Mouse (Mus musculus) cerebellum, adult 9-11 months (tissue): ENCODE data around the gene Cactin.

Experiments used
- DNase-seq: peaks from one replicate; pipeline ENCODE4 v3.0.0; 2022

Gene Cactin

DNA sequence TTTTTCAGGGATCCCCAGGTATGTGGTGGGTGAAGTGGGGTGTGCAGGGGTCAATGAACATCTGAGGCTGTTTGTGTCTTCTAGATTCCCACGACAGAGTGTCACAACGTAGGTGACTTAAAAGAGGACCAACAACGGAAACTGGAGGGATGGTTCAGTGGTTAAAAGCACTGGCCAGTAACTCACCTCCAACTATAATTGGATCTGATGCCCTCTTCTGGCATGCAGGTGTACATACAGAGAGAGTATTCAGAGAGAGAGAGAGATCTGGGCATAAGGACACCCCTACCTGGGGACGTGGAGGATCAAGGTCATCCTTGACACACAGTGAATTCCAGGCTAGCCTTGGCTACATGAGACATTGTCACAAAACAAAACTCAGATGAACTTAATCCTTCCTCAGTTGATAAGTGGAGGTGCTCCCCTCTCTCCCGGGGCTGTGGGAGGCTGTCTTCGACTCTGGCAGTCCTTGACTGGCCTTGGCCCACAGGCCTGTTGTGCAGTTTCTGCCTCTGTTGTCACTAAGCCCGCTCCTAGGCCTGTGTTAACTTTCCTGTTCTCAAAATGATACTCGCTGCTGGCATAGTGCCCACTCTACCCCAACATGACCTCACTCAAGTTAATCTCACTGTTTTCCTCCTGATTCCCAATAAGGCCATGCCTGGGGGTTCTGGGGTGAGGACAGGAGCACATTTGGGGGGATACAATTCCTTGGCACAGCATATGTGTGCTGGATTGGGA lies 23.7 kb downstream of the Cactin start:
- DNase-seq: peak; percentile 36

DNA sequence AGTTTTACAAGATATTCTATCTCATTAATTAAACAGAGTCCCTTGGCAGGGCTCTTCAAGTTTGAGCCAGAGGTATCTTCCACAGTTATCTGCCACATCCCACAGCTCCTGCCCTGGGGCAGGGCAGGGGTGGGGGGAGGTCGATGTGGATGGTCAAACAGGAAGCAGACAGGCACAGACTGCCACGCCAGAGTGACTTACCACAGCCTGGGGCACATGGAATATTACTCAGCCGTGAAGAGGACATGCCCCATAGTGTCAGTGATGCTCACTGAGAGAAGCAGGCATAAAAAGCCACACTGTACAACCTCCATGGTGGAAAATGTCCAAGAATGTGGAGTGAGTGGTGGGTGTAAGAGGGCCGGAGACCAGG lies 24.2 kb downstream of the Cactin start:
- peak; percentile 35 for DNase-seq

DNA sequence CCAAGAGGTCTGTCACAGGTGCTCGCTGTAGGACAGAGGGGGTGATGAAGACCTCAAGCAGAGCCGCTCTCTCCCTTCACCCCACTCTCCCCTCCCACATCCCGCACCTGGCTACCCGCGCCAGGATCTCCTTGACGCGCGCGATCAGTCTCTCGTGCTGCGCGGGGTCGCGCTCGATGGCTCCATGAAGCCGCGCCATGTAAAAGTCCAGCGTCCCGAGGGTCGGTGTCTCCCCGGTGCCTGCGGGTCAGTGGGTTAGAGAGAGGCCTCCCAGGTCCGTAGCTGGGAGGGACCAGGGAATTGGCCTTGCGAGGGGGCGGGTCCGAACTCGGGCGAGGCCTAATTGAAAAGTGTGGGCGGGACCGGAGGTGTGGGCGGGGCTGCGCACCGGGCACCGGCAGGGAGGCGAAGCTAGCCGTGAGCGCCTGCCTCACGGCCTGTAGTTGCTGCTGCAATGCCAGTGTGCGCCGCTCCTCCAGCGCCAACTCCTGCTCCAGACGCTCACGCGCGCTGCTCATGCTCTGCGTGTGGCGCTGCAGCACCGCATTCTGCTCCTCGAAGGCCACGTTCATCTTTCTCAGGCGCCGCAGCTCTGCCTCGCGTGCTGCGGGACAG lies 25.7 kb downstream of the Cactin start:
- DNase-seq: peak; percentile 46

DNA sequence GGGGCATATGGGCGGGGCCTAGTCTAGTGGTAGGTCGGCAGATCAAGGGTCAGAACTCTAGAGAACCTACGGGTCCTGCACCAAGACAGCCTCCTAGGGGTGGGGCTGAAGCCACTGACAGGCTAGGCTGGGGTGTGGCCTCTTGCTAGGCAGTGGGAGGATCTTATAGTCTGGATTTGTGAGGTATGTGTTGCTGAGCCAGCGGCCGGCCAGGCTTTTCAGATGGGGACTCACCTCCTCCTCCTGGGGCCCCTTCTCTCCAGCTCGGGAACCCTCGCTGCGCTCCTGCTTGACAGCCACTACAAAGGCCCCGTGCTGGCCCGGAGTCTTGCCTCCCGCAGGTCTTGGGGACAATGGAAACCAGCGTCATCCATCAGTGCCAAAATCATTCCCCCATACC lies 28.2 kb downstream of the Cactin start:
- no peak for DNase-seq

DNA sequence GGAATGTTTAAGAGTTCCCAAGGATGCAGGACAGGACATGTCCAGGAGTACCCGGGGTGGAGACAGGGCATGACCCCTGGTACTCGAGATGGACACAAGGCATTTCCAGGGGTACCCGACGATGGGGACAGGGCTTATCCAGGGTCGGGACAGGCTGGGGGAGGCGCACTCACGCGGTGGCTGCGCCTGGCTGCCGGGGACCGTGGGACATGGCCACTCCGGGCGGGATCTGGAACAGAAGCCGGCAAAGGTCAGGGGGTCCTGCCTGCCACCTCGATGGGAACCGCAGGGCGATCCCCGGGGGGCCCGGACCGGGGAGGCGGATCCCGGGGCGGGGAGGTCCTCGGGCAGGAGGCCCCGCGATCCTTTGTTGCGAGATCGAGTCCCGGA lies 29.1 kb downstream of the Cactin start:
- no peak for DNase-seq

DNA sequence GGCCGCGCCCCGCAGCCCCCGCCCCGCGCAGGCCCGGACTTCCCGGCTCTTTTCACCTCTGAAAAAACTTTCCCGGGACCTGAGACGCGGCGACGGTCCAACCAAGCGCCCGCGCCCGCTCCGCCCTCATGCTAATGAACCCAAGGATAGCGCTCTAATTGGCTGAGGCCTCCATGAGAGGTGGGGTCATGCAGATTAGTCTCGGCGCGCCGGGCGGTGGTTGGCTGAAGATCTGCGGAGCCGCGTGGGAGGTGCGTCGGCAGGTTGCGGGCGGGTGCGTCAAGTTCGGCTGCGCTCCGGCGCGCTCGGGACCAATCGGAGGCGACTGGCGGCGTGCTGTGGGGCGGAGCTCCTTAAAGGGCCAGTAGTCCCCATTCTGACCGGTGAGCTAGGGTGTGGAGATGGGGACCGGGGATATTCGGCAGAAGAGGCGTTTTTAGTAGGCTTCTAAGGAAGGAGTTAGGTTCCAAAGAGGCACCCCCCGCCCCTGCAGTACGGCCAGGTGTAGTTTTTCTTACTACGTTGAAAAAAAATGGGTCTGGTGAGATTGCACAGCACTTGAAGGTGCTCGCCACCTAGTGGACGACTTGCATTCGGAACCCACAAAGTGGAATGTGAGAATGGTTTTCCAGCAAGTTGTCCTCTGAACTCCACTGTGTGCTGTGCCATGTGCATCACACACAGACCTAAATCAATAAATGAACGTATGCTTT lies 29.6 kb downstream of the Cactin start, which contains the start of gene Hmg20b:
TSS of gene Hmg20b (minus strand) at position 130 of the 713 bp plus-strand sequence.
- DNase-seq: peak; percentile 99

DNA sequence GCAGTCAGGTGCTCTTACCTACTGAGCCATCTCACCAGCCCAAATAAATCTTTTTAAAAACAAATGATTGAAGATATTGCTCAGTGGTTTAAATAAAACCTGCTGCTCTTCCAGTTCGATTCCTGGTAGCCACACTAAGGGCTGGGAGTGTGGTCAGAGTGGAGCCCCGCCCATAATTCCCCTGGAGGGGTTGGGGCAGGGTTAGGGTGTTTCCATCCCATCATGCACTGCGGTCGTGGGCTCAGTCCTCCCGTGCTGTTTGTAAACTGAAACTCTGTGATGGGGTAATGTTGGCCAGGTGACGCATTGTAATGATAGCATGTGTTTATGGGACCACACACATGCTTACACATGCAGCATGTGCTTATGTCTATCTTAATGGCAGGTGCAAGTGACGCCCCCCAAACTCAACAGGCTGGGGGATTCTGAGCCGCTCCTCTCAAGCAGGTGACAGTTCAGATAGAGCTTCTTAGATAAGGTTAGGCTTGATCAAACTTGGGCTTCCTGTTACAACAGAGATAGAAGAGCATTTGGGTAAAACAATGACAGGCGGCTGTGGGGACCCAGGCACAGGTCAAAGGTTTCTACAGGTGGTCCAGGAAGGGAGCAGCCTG lies 30.9 kb downstream of the Cactin start:
- peak; percentile 50 for DNase-seq

DNA sequence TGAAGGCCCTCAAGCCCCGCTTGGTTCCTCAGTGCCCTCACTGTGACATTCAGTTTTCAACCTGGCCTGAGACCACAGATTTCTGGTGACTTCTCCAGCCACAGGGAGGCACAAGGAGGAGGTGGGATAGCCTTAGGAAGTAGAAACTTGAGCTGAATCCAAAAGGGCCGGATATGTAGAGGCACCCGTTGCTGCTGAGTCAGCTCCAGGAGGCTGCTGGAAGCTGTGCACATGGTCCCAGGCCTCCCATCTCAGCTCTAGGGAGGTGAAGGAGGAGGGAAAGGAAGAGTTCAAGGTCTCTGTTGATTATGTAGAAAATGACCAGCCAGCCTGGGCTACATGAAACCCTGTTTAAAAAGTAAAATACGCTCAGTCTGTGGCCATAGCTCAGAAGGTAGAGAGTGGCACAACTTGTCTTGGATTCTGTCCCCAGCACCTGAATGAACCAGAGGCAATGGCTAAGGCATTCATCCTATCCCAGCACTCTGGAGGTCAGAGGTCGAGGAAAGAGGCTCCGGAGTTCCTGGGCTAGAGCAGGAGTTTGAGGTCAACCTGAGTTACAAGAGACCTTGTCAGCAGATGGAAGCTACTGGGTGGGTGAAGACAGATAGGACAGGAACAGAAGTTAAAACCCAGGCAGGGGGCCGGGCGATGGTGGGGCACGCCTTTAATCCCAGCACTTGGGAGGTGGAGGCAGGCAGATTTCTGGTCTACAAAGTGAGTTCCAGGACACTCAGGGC lies 34.0 kb downstream of the Cactin start:
- peak; percentile 38 for DNase-seq

DNA sequence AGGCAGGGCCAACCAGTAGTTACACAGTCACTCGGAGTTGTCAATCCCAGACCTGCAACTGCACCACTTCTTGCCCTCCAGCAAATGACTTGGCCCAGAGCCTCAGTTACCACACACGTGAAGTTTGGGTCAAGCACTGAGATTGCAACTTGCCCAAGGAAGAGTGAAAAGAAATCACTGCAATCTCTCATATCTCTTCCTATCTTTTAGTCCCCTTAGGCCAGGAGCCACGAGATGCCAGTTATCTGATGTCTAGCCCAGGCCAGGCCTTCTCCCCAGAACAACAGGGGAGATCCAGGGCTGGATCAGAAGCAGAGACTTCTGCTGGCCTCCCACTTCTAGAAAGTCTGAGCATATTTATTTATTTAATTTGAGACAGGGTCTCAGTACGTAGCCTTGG lies 34.6 kb downstream of the Cactin start:
- DNase-seq: no peak

DNA sequence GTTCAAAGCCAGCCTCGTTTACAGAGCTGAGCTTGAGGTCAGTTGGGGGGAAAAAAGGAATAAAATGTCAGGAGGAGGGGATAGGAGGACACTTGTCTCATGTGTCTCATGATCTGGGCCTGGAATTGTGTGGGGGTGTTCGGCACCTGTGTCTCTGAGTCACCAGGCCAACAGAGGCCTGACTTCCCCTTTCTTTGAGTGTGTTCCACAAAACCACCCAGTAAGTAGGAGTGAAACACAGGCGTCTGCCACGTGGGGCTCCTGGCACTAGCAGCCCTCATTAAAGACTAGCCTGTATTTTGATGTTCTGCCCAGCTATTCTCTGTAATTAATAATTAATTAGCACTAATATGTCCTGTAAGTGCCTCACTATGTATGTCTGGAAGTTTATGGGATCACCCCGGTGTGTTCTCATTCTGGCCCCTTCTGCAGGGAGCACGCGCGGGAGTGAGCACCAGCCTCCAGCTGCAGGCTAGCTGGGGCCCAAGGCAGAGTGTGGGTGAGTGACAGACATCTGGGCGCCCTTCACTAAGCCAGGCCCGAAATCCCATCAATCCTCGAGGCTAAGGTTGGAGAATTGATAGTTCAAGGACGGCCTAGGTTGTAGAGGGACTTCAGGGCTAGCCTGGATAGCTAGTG lies 35.6 kb downstream of the Cactin start:
- DNase-seq: no peak

DNA sequence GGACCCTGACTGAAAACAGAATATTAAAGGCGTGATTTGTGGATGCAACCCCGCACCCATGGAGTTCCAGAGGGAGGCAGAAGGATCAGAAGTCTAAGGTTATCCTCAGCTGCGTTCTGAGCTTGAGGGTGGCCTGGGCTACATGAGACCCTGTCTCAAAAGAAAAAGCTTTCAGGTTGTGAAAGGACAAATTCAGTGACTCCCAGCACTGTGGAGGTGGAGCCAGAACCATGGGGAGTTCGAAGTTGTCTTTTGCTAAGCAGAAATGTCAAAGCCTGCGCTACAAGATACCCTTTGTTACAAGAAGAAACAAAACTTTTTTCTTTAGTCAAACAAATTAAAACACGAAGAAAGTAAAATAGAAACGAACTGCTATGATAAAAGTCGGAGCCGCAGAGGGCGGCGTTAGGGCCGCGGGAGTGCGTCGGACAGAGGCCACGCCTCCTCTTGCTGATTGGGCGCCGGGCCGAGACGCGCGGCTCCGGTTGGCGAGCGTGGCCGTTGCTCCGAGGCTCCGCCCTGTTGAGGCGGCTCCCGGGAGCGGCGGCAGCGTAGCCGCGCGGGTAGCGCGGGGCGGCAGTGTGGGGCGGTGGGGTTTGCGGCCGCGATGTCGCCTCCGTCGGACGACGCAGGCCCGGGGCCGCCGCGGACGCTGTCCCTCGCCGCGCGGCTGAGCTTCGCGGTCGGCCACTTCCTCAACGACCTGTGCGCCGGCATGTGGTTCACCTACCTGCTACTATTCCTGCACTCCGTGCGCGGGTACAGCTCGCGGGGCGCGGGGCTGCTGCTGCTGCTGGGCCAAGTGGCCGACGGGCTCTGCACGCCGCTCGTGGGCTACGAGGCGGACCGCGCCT lies 36.3 kb downstream of the Cactin start, which contains the start of gene Mfsd12:
TSS of gene Mfsd12 (plus strand) at position 501 of the 854 bp plus-strand sequence.
- DNase-seq: peak; percentile 90

DNA sequence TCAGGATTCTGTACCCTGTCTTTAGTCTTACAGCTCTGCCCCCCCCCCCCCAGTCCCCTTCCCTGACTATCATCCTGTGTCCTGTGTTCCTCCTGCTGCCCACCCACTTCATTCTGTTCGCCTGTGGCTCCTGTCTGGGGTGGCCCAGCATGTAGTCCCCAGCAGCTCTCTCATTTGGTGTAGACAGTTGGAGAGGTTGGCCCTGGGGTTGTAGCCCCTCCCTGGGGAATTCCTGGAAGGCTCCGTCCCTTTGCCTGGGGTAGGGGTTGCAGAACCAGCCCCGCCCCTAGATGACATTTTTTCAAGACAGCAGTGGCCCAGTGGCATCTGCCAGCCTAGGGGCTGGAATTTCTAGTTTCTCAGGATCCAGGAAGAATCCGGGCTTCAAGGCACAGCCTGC lies 37.3 kb downstream of the Cactin start:
- DNase-seq: no peak

DNA sequence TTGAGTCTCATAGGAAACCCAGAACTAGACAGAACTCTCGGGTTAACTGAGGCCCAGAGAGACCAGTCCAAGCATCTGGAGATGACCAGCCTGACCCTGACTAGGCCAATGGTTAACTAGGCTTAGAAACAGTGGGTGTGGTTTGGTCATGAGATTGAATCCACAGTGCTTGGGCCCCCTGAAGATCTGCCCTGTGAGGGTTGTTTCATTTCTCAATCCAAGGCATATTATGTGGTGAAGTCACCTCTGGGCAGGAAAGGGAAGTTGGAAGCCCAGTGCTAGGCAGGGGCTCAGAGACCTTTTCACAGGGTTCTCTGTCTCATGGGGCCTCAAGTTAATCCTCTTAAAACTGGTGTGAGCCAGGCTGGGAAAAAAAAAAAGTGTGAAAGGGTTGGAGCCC lies 37.9 kb downstream of the Cactin start:
- no peak for DNase-seq

DNA sequence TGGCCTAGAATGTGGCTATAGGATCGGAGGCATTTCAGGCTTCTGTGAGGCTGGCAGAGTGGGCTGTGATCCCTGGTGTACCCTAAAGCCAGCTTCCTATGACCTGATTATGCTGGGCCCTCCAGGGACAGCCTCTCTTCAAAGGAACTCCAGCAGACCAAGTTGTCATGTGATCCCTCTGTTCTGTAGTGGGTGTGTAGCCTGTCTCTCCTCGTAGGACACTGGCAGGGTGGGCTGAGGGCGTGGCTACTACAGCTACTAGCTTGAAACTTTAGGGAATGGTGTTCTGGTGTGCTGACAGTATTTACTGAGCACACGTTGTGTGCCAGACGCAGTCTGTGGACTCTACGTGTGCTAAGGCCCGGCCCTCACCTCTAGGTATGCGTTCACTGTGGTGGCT lies 39.8 kb downstream of the Cactin start:
- DNase-seq: no peak

DNA sequence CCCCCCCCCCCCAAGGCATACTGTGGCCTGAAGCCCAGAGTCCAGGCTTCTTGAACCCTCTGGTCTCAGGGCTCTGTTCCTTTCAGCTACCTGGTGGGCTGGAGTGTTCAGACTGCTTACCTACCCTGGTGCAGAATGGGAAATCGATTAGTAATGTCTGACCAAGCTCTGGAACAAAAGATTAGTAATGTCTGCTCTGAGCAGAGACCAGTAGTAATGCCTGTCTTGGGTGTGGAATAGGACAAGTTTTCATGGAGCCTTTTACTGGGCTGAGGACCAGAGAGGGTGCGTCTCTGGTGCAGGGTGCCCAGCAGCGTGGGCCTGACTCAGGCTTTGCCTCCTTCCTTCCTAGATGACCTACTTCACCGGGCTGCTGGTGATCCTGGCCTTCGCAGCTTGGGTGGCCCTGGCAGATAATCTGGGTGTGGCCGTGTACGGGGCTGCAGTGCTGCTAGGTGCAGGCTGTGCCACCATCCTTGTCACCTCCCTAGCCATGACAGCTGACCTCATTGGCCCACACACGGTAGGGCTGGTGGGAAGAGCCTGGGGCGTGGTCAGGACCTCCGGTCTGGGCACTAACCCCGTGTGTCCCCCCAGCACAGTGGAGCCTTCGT lies 41.5 kb downstream of the Cactin start:
- DNase-seq: no peak

DNA sequence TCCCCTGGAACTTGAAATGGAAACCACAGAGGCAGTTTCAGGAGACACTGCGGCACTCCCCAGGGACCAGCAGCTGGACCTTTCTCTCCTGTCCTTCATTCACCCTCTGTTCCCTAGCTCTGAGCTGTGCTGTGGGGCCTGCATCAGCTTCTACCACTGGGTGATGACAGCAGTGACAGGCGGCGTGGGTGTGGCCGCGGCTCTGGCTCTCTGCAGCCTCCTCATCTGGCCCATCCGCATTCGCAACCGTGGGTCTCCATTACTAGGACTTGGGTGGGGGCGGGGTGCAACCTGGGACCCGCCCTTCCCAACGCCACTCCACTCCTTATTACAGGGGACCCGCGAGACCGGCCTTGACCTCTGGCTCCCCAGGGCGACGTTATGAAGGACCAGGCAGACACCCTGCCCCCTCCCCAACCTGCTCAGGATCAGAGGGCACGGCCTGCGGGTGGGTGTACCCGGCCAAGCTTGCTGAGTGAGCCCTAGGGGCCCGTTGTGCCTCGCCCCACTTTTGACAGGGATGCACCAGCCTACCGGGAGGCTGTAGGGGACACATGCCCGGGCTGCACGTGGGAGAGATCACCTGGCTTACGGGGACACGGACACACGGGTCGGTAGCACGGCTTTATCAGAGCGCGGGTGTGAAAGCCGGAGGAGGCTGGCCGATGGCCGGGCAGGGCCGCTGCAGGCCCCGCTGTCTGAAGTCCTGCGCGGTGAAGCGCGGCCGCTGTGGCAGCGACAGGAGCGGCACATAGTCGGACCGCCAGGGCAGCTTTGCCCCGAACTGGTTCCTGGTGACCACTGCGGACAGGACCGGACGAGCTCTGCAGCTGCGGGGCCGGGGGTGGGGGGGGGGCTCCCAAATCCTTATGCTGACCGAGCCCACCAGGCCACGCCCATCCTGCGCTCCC lies 42.8 kb downstream of the Cactin start:
- no peak for DNase-seq

DNA sequence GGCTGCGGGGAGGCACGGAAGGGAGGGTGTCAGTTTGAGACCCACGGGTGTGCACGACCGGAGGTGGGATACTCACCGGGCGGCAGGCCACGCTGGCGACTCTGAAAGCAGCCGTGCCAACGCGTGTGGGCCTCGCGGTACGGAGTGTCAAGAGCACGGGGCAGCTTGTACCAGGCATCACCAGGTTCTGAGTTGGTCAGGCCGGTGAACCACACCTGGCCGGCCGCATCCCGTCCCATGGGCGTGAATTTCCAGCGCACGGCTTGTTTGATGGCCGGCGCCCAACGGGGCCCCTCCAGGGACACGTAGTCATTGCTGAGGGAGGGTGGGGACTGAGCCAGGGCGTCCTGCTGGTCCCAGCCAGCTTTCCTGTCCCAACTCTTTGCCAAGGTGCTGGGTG lies 43.8 kb downstream of the Cactin start:
- no peak for DNase-seq

DNA sequence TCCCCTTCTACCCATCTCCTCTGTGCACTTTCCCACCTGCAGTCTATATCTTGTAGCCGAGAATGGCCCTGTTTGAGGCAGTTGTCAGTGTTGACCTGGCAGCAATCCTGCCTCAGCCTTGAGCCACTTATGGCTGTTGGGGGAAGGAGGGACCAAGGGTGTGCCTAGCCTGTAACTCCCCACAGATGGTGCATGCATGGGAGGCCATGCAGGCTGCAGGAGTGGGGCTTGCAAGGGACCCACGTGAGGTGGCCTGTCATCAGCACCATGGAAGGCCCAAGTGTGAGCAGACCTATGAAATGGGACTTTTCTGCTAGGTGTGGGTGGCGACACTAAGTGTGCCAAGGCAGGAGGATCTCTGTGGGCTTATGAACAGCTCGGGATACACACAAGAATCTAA lies 44.2 kb downstream of the Cactin start:
- no peak for DNase-seq

DNA sequence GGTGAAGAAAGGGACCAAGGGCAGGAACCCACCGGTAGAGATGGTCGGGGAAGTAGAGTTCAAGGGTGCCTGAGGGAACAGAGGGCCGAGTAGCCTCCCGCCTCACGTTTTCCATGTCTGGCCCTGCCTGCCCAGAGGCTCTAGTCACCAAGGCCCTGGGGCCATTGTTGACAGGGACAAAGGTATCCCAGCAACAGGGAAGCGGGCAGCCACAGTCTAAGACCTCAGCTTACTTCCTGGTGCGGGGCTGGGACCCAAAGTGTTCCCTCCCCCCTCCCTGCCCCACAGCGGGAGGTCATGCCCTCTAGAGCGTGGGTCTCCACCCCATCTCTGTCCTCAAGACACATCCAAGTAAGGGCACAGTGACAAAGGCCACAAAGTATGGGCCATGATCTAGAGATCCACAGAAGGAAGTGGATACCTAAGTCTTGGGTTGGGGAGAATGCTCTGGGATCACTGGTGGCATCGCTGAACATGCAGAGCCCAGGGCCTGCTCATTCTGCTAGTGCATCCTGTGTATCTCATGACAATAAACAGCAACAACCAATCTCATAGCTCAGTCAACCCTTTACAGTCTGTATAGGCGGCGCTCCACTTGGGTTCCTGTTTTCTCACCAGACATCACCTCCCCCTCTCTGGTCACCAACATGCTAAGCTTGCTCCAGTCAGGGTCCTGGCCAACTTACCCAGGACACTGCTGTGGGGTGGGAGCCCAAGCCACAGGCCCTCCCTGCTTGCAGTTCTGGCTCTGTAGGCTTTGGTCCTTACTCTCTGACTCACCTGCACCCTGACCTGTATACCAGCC lies 45.0 kb downstream of the Cactin start, which contains the start of gene 4930404N11Rik:
TSS of gene 4930404N11Rik (minus strand) at position 145 of the 805 bp plus-strand sequence.
- no peak for DNase-seq
